Mouse (Mus musculus): ENCODE data around the gene Apeh. TPM values are rescaled to one million over a fixed set of nuclear protein-coding genes. Genes with fewer than 3 reads are reported as not detected.

Gene Apeh
- polyA plus RNA-seq, 1 experiment from 2014 or later: 49.9 TPM

GRCm38 (mm10) chr9:108052411-108052810 is 42.0 kb downstream of the Apeh start:
- Histone ChIP-seq H3K27ac (ENCODE audit: low read depth) (no peak overlapping the region), H3K4me2 (no peak overlapping the region), H3K36me3 (ENCODE audit: insufficient read depth) (peaks cover 61% of the 10 kb centered on the region), H3K4me3 (ENCODE audit: low read depth, low read length) (no peak overlapping the region), H3K4me1 (ENCODE audit: insufficient read depth) (peaks cover 7% of the 10 kb centered on the region; the same call in 1 of the 2 replicates), H3K9me3 (ENCODE audit: low read depth, low read length) (no peaks in the 10 kb centered on the region), H3K9ac (no peak overlapping the region), H3K27me3 (ENCODE audit: insufficient read depth, low read length) (no peaks in the 10 kb centered on the region)
- no peak for ATAC-seq (ENCODE audit: insufficient read depth)
- no peak for DNase-seq
- no peak for TF ChIP-seq CTCF (IDR thresholded peaks at IDR 0.05; ENCODE audit: low read depth)
- 67% methylated on average over 7 of the region's 7 CpGs for WGBS

GRCm38 (mm10) chr9:108051931-108052220 is 42.5 kb downstream of the Apeh start:
- Histone ChIP-seq H3K4me2 (no peak overlapping the region), H3K9me3 (ENCODE audit: low read depth, low read length) (no peaks in the 10 kb centered on the region), H3K36me3 (ENCODE audit: insufficient read depth) (peaks cover 61% of the 10 kb centered on the region), H3K4me3 (ENCODE audit: low read depth, low read length) (no peak overlapping the region), H3K4me1 (ENCODE audit: insufficient read depth) (peaks cover 7% of the 10 kb centered on the region; the same call in 1 of the 2 replicates), H3K9ac (no peak overlapping the region), H3K27me3 (ENCODE audit: insufficient read depth, low read length) (no peaks in the 10 kb centered on the region), H3K27ac (ENCODE audit: low read depth) (no peak overlapping the region)
- no peak for TF ChIP-seq CTCF (IDR thresholded peaks at IDR 0.05; ENCODE audit: low read depth)
- 93% methylated on average over 4 of the region's 4 CpGs for WGBS
- ATAC-seq (ENCODE audit: insufficient read depth): no peak
- no peak for DNase-seq

GRCm38 (mm10) chr9:108051184-108051930 is 43.0 kb downstream of the Apeh start:
- H3K27me3 ChIP-seq (ENCODE audit: insufficient read depth, low read length): no peaks in the 10 kb centered on the region
- DNase-seq (no peak), ATAC-seq (ENCODE audit: insufficient read depth) (no peak)
- peaks cover 7% of the 10 kb centered on the region; the same call in 1 of the 2 replicates for H3K4me1 ChIP-seq (ENCODE audit: insufficient read depth)
- TF ChIP-seq CTCF (IDR thresholded peaks at IDR 0.05; ENCODE audit: low read depth): no peak
- H3K4me3 ChIP-seq (ENCODE audit: low read depth, low read length): no peak overlapping the region
- H3K27ac ChIP-seq (ENCODE audit: low read depth): no peak overlapping the region
- peaks cover 61% of the 10 kb centered on the region for H3K36me3 ChIP-seq (ENCODE audit: insufficient read depth)
- 91% methylated on average over 15 of the region's 15 CpGs for WGBS
- H3K9ac ChIP-seq: no peak overlapping the region
- H3K9me3 ChIP-seq (ENCODE audit: low read depth, low read length): no peaks in the 10 kb centered on the region
- no peak overlapping the region for H3K4me2 ChIP-seq

- TF ChIP-seq CTCF (IDR thresholded peaks at IDR 0.05; ENCODE audit: low read depth): no peak
- peaks cover 7% of the 10 kb centered on the region; the same call in 1 of the 2 replicates for H3K4me1 ChIP-seq (ENCODE audit: insufficient read depth)
- peak overlapping the region; percentile 78 for H3K27ac ChIP-seq (ENCODE audit: low read depth)
- DNase-seq (peak; percentile 31), ATAC-seq (ENCODE audit: insufficient read depth) (peak; percentile 2; the same call in 1 of the 2 replicates)
- no peaks in the 10 kb centered on the region for H3K9me3 ChIP-seq (ENCODE audit: low read depth, low read length)
- 37% methylated on average over 15 of the region's 15 CpGs for WGBS
- peak overlapping the region; percentile 75 for H3K9ac ChIP-seq
- peak overlapping the region; percentile 78 for H3K4me3 ChIP-seq (ENCODE audit: low read depth, low read length)
- H3K27me3 ChIP-seq (ENCODE audit: insufficient read depth, low read length): no peaks in the 10 kb centered on the region
- H3K4me2 ChIP-seq: peak overlapping the region; percentile 91
- peaks cover 60% of the 10 kb centered on the region for H3K36me3 ChIP-seq (ENCODE audit: insufficient read depth)
These were observed 44.7 kb downstream of the Apeh start for GRCm38 (mm10) chr9:108049561-108050251.

GRCm38 (mm10) chr9:108049016-108049455 is 45.4 kb downstream of the Apeh start, which contains the start of gene Gmppb:
Gene Gmppb, plus strand, starts transcription at chr9:108049242.
- Histone ChIP-seq H3K9ac (peak within 1 kb of the TSS; percentile 75), H3K36me3 (ENCODE audit: insufficient read depth) (peaks cover 56% of the 10 kb centered on the region), H3K4me2 (peak within 1 kb of the TSS; percentile 91), H3K9me3 (ENCODE audit: low read depth, low read length) (no peaks in the 10 kb centered on the region), H3K4me1 (ENCODE audit: insufficient read depth) (peaks cover 7% of the 10 kb centered on the region; the same call in 1 of the 2 replicates), H3K27ac (ENCODE audit: low read depth) (peak within 1 kb of the TSS; percentile 78), H3K27me3 (ENCODE audit: insufficient read depth, low read length) (no peaks in the 10 kb centered on the region), H3K4me3 (ENCODE audit: low read depth, low read length) (peak within 1 kb of the TSS; percentile 78)
- peak; percentile 99 for DNase-seq
- TF ChIP-seq CTCF (IDR thresholded peaks at IDR 0.05; ENCODE audit: low read depth): no peak
- peak; percentile 94 for ATAC-seq (ENCODE audit: insufficient read depth)
- under 1% methylated on average over 34 of the region's 39 CpGs for WGBS

GRCm38 (mm10) chr9:108048566-108048955 is 45.8 kb downstream of the Apeh start:
- Histone ChIP-seq H3K27ac (ENCODE audit: low read depth) (peak overlapping the region; percentile 77), H3K27me3 (ENCODE audit: insufficient read depth, low read length) (no peaks in the 10 kb centered on the region), H3K9me3 (ENCODE audit: low read depth, low read length) (no peaks in the 10 kb centered on the region), H3K4me2 (peak overlapping the region; percentile 91), H3K4me3 (ENCODE audit: low read depth, low read length) (peak overlapping the region; percentile 78), H3K36me3 (ENCODE audit: insufficient read depth) (peaks cover 54% of the 10 kb centered on the region), H3K4me1 (ENCODE audit: insufficient read depth) (peaks cover 7% of the 10 kb centered on the region; the same call in 1 of the 2 replicates), H3K9ac (peak overlapping the region; percentile 57)
- no peak for TF ChIP-seq CTCF (IDR thresholded peaks at IDR 0.05; ENCODE audit: low read depth)
- DNase-seq (peak; percentile 59), ATAC-seq (ENCODE audit: insufficient read depth) (peak; percentile 42)
- under 1% methylated on average over 19 of the region's 19 CpGs for WGBS

Measured in lung, embryonic 14.5 days (tissue).